Mouse (Mus musculus) G1E (cell line): ENCODE results near the gene Gm28308. TPM values are rescaled to one million over a fixed set of nuclear protein-coding genes. Genes with fewer than 3 reads are reported as not detected.

Experiments used
- ATAC-seq: 2 replicates; pipeline ENCODE4 v1.8.0; 2016; ENCODE audit warnings: mild to moderate bottlenecking; ENCODE audit not compliant: insufficient number of reproducible peaks, poor library complexity, low FRiP score, severe bottlenecking; ENCODE audit errors: extremely low read depth
- DNase-seq: peaks from one replicate; pipeline ENCODE4 v3.0.0; 2012; ENCODE audit warnings: low spot score
- H3K27me3 ChIP-seq: 2 replicates; pipeline ENCODE4 v1.6.1; 2012; ENCODE audit warnings: mild to moderate bottlenecking, low read length, inconsistent platforms; ENCODE audit not compliant: insufficient read depth
- H3K36me3 ChIP-seq: replicated peaks from 2 replicates; pipeline ENCODE3; 2012; ENCODE audit warnings: mild to moderate bottlenecking, inconsistent platforms
- H3K4me1 ChIP-seq: 2 replicates; pipeline ENCODE4 v1.6.1; 2012; ENCODE audit warnings: low read depth, low read length, inconsistent platforms, mixed read lengths; ENCODE audit not compliant: insufficient read depth
- H3K4me3 ChIP-seq: 2 replicates; pipeline ENCODE4 v1.5.1; 2012; ENCODE audit warnings: low read depth, mild to moderate bottlenecking, inconsistent platforms, low read length, moderate library complexity, mixed read lengths
- H3K9me3 ChIP-seq: replicated peaks from 2 replicates; pipeline ENCODE4 v1.6.1; 2012; ENCODE audit warnings: inconsistent platforms
- CTCF ChIP-seq: IDR thresholded peaks from 2 replicates; pipeline ENCODE4 v1.5.1; 2012; ENCODE audit warnings: low read depth, low read length, inconsistent platforms, mixed read lengths
- GATA1 ChIP-seq: IDR thresholded peaks from 2 replicates; pipeline ENCODE4 v1.6.1; 2012; ENCODE audit warnings: borderline replicate concordance, low read length, inconsistent platforms, mixed read lengths
- GATA2 ChIP-seq: IDR thresholded peaks from 2 replicates; pipeline ENCODE4 v1.6.1; 2012; ENCODE audit warnings: low read depth, low read length, inconsistent platforms, borderline replicate concordance
- POLR2AphosphoS5 ChIP-seq: IDR thresholded peaks from 2 replicates; pipeline ENCODE4 v1.6.1; 2012; ENCODE audit warnings: low read depth, low read length, inconsistent platforms; ENCODE audit not compliant: insufficient replicate concordance
- TAL1 ChIP-seq: conservative IDR thresholded peaks from 2 replicates; pipeline ENCODE4 v1.6.1; 2012; ENCODE audit warnings: low read depth, low read length, inconsistent platforms, mixed read lengths
- polyA plus RNA-seq: library from polyadenylated mRNA; stranded (reverse); fragments of >175 nt; gene quantifications from 2 replicates; pipeline ENCODE4 v1.2.3, GENCODE M21; 2012
- total RNA-seq, 2 experiments: library from RNA; stranded (forward) in 1 of 2; stranded (reverse) in 1 of 2; fragments of 200-1000 nt in 1 of 2; fragments of >200 nt in 1 of 2; fragmentation: Nextera tagmentation in 1 of 2; gene quantifications; 2 replicates each; pipeline ENCODE4 v1.2.3; 2014 to 2017

The Gm28308 gene
- total and polyA plus RNA-seq, 3 experiments = not detected

DNA sequence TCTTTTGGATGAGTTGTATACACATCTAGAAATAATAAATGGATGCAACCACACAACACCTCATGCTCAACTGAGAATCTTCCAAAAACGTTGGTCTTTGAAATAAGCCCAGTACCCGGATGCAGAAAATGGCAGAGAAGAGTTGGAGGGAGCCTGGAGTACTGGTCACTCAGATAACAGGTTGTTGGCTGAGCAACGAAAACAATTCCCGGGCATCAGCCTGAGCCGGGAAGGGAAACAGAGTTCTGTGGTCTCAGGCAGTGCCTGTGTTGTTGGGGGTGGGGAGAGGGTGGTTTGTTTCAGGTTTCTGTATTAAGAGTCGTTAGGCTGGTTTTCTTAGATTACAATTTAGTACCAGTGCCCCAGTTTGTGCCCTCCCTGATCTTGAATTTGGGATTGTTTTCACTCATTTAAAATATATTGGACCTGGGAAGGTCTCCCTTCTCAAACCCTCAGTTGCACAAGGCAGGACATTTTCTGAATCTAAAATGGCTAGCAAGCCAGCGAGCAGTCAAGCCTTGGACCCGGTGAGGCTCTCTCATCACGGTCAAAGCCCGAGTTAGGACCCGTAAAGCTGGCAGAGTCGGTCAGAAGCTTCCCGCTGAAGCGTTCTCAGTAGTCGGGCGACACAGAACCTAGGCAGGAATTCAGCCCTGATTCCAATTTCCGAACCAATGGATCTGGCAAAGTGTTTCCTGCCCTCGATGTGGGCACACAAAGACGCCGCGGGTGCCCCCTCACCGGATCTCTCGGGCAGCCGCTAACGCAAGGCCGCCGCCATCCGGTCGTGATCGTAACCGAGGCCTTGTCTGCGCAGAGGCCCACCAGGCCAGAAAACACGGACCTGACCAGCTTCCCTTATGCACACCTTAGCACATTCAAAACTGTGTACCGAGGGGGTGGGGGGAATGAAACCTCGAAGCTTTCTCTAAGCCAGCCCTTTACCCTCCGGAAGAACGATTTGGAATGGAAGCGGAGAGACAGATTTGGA lies 15.6 kb upstream of the Gm28308 start:
- no peak overlapping the region for H3K4me3 ChIP-seq
- ATAC-seq = no peak
- H3K4me1 ChIP-seq = no peaks in the 10 kb centered on the region; the same call in 1 of the 2 replicates
- H3K36me3 ChIP-seq = no peaks in the 10 kb centered on the region
- peaks cover 1% of the 10 kb centered on the region; the same call in 1 of the 2 replicates for H3K9me3 ChIP-seq
- peaks cover 78% of the 10 kb centered on the region for H3K27me3 ChIP-seq
- DNase-seq = no peak
- no peak for TF ChIP-seq GATA1
- TF ChIP-seq GATA2 = no peak
- no peak for TF ChIP-seq POLR2AphosphoS5
- TF ChIP-seq TAL1 = no peak
- TF ChIP-seq CTCF = no peak

DNA sequence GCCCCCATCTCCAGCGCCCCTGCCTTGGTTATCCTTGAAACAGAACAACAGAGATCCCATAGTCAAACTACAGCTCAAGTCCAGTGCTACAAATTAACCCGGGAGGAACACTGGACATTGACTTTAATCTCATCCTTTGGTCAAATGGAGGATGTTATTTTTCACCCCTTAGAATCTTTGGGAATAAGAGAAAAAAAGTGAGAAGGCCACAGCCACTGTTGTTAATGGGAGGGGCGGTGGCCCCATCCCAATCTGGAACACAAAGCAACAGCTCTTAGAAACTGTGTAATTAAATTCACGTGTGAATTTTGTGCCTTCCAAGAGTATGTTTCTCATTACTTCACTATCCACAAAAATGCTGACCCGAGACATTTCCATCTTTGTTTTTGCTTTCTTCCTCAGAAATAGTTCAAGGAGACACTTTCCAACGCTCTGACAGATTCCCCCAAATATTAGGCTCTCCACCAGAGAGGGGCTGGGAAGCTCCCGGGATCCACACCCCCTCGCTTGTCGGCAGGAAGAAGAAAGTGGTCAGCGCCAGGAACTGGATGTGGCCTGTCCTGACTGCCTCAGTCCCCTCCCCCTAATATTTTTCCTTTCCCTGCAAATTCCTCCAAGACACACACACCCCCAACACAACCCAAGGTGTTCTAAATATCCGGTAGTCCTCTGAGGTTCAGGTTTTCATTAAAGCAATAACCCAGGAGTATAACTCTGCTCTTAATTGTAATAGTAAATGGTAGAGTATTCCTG lies 14.5 kb upstream of the Gm28308 start:
- DNase-seq (no peak), ATAC-seq (no peak)
- Histone ChIP-seq H3K4me3 (no peak overlapping the region), H3K4me1 (no peaks in the 10 kb centered on the region; the same call in 1 of the 2 replicates), H3K9me3 (no peaks in the 10 kb centered on the region), H3K36me3 (no peaks in the 10 kb centered on the region), H3K27me3 (peaks cover 69% of the 10 kb centered on the region)
- TF ChIP-seq GATA1 (no peak), GATA2 (no peak), TAL1 (no peak), POLR2AphosphoS5 (no peak), CTCF (no peak)

DNA sequence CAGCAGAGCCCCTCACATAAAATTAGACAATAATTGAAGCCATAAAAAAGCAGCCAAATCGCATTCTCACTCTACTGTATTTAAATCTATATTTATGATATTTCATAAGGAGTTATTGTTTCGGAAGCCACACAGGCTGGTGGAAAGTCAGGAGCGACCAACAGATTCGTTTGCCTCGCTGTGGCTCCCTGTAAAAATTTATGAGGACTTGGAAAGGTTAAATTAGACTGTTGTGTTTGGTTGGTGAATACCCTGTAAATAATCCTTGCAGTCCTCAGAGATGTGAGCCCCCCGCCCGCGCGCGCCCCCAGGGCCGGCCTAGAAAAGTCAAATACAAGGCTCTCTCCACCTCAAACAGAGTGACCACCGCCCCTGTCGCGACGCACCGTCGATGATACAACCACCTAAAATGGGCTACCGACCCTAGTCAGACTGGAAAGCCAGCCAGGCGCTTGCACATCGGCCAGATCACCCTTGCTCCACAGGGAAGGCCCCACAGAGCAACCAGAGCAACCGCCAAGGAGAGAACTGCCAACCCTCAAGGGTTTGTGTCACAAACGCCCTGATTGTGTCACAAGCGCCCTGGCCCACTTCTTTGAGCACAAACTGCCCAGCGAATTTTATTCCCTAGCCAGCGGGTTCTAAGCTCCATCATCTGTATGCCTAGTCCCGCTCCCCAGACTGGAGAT lies 13.6 kb upstream of the Gm28308 start:
- H3K36me3 ChIP-seq = no peaks in the 10 kb centered on the region
- H3K27me3 ChIP-seq = peaks cover 69% of the 10 kb centered on the region
- no peak overlapping the region for H3K4me3 ChIP-seq
- no peak for TF ChIP-seq TAL1
- no peak for TF ChIP-seq GATA2
- no peak for TF ChIP-seq CTCF
- TF ChIP-seq GATA1 = no peak
- TF ChIP-seq POLR2AphosphoS5 = no peak
- DNase-seq (no peak), ATAC-seq (no peak)
- no peaks in the 10 kb centered on the region for H3K9me3 ChIP-seq
- H3K4me1 ChIP-seq = peaks cover 5% of the 10 kb centered on the region; the same call in 1 of the 2 replicates

DNA sequence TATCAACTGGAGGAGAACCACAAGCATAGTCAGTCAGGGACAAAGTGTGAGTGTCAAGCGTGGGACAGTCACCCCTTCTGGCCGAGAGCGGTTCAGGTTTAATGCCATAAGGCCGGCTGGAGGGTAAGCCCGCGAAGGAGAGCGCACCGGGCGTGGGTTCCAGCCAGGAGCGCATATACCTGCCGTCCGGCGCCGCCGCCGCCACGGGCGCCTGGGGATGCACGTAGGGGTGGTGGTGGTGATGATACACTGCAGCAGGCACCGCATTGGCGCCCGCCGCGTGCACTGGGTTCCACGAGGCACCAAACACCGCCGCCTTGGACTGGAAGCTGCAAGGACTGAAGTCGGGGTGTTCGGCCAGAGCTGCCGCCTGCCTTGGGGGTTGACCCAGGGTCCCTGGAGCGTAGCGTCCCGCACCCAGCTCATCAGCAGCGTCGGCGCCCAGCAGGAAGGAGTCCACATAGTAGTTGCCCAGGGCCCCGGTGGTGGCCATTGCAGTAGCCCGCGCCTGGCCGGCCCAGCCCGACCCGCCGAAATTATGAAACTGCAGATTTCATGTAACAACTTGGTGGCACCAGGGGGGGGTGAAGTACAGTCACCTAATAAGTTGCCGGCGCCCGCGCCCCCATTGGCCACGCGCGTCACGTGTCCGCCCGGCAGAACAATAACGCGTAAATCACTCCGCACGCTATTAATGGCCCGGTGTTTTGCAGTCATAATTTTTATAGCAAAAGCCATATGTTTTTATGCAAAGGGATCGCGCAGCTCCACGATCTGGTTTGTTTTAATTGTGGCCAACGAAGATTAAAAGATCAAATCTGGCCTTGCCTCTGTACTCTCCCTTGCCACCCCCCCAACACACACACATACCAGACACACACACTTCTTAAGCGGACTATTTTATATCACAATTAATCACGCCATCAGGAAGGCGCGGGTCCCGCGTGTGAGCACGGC lies 12.8 kb upstream of the Gm28308 start:
- peaks cover 10% of the 10 kb centered on the region for H3K4me1 ChIP-seq
- H3K4me3 ChIP-seq = no peak overlapping the region
- ATAC-seq = no peak

DNA sequence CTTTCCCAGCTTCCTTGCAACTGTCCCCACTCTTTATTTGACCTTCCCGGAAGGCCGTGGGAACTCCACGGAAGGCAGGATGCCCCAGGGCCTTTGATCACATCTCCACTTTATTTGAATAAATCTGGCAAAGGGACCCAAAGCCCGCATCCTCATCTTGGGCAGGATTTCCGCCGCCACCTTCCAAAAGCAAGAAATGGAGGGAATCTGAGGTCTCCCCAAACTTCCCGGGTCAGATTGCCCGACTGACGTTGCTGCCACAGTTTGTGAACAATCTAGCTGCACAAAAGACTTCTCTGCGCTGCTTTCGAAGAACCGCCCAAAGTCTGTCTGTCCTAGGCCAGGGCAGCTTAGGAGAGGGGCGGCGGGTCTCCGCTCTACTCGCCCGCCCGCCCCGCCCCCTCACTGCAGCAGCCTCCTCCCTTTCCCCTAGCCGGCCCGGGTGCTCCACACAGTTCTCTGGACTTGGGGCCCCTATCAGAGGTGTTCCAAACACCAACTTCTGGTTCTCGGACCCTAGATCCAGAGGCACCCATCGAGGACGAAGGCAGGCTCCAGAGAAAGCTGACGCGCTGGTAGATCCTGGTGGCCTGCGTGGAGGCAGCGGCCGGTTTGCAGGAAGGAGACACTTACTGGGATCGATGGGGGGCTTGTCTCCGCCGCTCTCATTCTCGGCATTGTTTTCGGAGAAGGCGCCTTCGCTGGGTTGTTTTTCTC lies 11.9 kb upstream of the Gm28308 start:
- H3K27me3 ChIP-seq = peaks cover 66% of the 10 kb centered on the region
- no peaks in the 10 kb centered on the region for H3K36me3 ChIP-seq
- no peak overlapping the region for H3K4me3 ChIP-seq
- TF ChIP-seq POLR2AphosphoS5 (no peak), GATA1 (no peak), GATA2 (no peak), TAL1 (no peak)
- ATAC-seq (no peak), DNase-seq (no peak)
- H3K4me1 ChIP-seq = peaks cover 10% of the 10 kb centered on the region
- no peaks in the 10 kb centered on the region for H3K9me3 ChIP-seq

More for the DNA sequence above, 12.8 kb upstream of the Gm28308 start:
- Histone ChIP-seq H3K27me3 (peaks cover 73% of the 10 kb centered on the region), H3K36me3 (no peaks in the 10 kb centered on the region), H3K9me3 (no peaks in the 10 kb centered on the region)
- TF ChIP-seq GATA1 = no peak
- no peak for TF ChIP-seq CTCF
- no peak for TF ChIP-seq TAL1
- no peak for TF ChIP-seq POLR2AphosphoS5
- TF ChIP-seq GATA2 = no peak
- no peak for DNase-seq
